Mouse (Mus musculus): ENCODE results near the gene H2-DMb2. TPM values are rescaled to one million over a fixed set of nuclear protein-coding genes. Genes with fewer than 3 reads are reported as not detected.
A peak's percentile ranks its signal among the peaks of the same experiment; 100 is the strongest.

Gene H2-DMb2
- polyA plus RNA-seq, 1 experiment from 2014 or later, result 15.3 TPM

- Histone ChIP-seq H3K4me2 (ENCODE audit: low read length) (no peak overlapping the region), H3K4me1 (replicated peaks; ENCODE audit: insufficient read depth, low read length) (peaks cover 24% of the 10 kb centered on the region), H3K27ac (no peak overlapping the region), H3K9ac (ENCODE audit: low read depth, low read length) (no peak overlapping the region), H3K36me3 (ENCODE audit: insufficient read depth, low read length) (no peaks in the 10 kb centered on the region), H3K27me3 (ENCODE audit: insufficient read depth, low read length) (no peaks in the 10 kb centered on the region), H3K9me3 (replicated peaks; ENCODE audit: low read length) (no peaks in the 10 kb centered on the region), H3K4me3 (replicated peaks; ENCODE audit: low read depth, low read length) (no peak overlapping the region)
- ATAC-seq (replicated peaks; ENCODE audit: low FRiP score, low read depth), result no peak
- no peak for DNase-seq (ENCODE audit: low spot score)
- WGBS, result 45% methylated on average over 19 of the region's 19 CpGs
- no peak for TF ChIP-seq CTCF (IDR thresholded peaks at IDR 0.05; ENCODE audit: low read depth)
Observed at GRCm38 (mm10) chr17:34130073-34130947, 12.8 kb upstream of the H2-DMb2 start.

GRCm38 (mm10) chr17:34131911-34132310, 11.2 kb upstream of the H2-DMb2 start:
- no peak overlapping the region for H3K27ac ChIP-seq
- H3K4me1 ChIP-seq (replicated peaks; ENCODE audit: insufficient read depth, low read length), result peaks cover 24% of the 10 kb centered on the region
- no peaks in the 10 kb centered on the region for H3K27me3 ChIP-seq (ENCODE audit: insufficient read depth, low read length)
- H3K4me2 ChIP-seq (ENCODE audit: low read length), result no peak overlapping the region
- DNase-seq (ENCODE audit: low spot score) (no peak), ATAC-seq (replicated peaks; ENCODE audit: low FRiP score, low read depth) (no peak)
- no peaks in the 10 kb centered on the region for H3K9me3 ChIP-seq (replicated peaks; ENCODE audit: low read length)
- H3K36me3 ChIP-seq (ENCODE audit: insufficient read depth, low read length), result no peaks in the 10 kb centered on the region
- TF ChIP-seq CTCF (IDR thresholded peaks at IDR 0.05; ENCODE audit: low read depth), result no peak
- no peak overlapping the region for H3K4me3 ChIP-seq (replicated peaks; ENCODE audit: low read depth, low read length)
- WGBS, result 79% methylated on average over 7 of the region's 7 CpGs
- no peak overlapping the region for H3K9ac ChIP-seq (ENCODE audit: low read depth, low read length)

- DNase-seq (ENCODE audit: low spot score), result no peak
- WGBS, result 71% methylated on average over 11 of the region's 11 CpGs
- H3K4me1 ChIP-seq (replicated peaks; ENCODE audit: insufficient read depth, low read length), result peaks cover 11% of the 10 kb centered on the region; the same call in 1 of the 2 replicates
Observed at GRCm38 (mm10) chr17:34133289-34133688, 9.8 kb upstream of the H2-DMb2 start.

GRCm38 (mm10) chr17:34134451-34134850, 8.7 kb upstream of the H2-DMb2 start:
- Histone ChIP-seq H3K36me3 (ENCODE audit: insufficient read depth, low read length) (no peaks in the 10 kb centered on the region), H3K4me1 (replicated peaks; ENCODE audit: insufficient read depth, low read length) (0 out of 2 replicates have a peak, but pooled peaks cover 5% of the 10 kb centered on the region), H3K27ac (no peak overlapping the region), H3K4me2 (ENCODE audit: low read length) (no peak overlapping the region), H3K4me3 (replicated peaks; ENCODE audit: low read depth, low read length) (no peak overlapping the region), H3K9ac (ENCODE audit: low read depth, low read length) (no peak overlapping the region), H3K27me3 (ENCODE audit: insufficient read depth, low read length) (no peaks in the 10 kb centered on the region), H3K9me3 (replicated peaks; ENCODE audit: low read length) (no peaks in the 10 kb centered on the region)
- ATAC-seq (replicated peaks; ENCODE audit: low FRiP score, low read depth) (no peak), DNase-seq (ENCODE audit: low spot score) (no peak)
- 76% methylated on average over 3 of the region's 3 CpGs for WGBS
- no peak for TF ChIP-seq CTCF (IDR thresholded peaks at IDR 0.05; ENCODE audit: low read depth)

More at GRCm38 (mm10) chr17:34133289-34133688, 9.8 kb upstream of the H2-DMb2 start:
- Histone ChIP-seq H3K4me2 (ENCODE audit: low read length) (no peak overlapping the region), H3K4me3 (replicated peaks; ENCODE audit: low read depth, low read length) (no peak overlapping the region), H3K36me3 (ENCODE audit: insufficient read depth, low read length) (no peaks in the 10 kb centered on the region), H3K27ac (no peak overlapping the region), H3K27me3 (ENCODE audit: insufficient read depth, low read length) (no peaks in the 10 kb centered on the region), H3K9ac (ENCODE audit: low read depth, low read length) (no peak overlapping the region), H3K9me3 (replicated peaks; ENCODE audit: low read length) (no peaks in the 10 kb centered on the region)
- ATAC-seq (replicated peaks; ENCODE audit: low FRiP score, low read depth), result no peak; the same call in 1 of the 2 replicates
- peak; percentile 63 for TF ChIP-seq CTCF (IDR thresholded peaks at IDR 0.05; ENCODE audit: low read depth)

GRCm38 (mm10) chr17:34135297-34136224, 7.5 kb upstream of the H2-DMb2 start:
- Histone ChIP-seq H3K27ac (no peak overlapping the region), H3K27me3 (ENCODE audit: insufficient read depth, low read length) (no peaks in the 10 kb centered on the region), H3K9ac (ENCODE audit: low read depth, low read length) (no peak overlapping the region; the same call in 1 of the 2 replicates), H3K4me1 (replicated peaks; ENCODE audit: insufficient read depth, low read length) (0 out of 2 replicates have a peak, but pooled peaks cover 7% of the 10 kb centered on the region), H3K4me2 (ENCODE audit: low read length) (peak overlapping the region; percentile 80), H3K36me3 (ENCODE audit: insufficient read depth, low read length) (no peaks in the 10 kb centered on the region), H3K9me3 (replicated peaks; ENCODE audit: low read length) (no peaks in the 10 kb centered on the region), H3K4me3 (replicated peaks; ENCODE audit: low read depth, low read length) (peak overlapping the region; percentile 38)
- ATAC-seq (replicated peaks; ENCODE audit: low FRiP score, low read depth), result peak; percentile 97
- peak; percentile 100 for TF ChIP-seq CTCF (IDR thresholded peaks at IDR 0.05; ENCODE audit: low read depth)
- WGBS, result 6% methylated on average over 31 of the region's 31 CpGs
- DNase-seq (ENCODE audit: low spot score), result peak; percentile 99

GRCm38 (mm10) chr17:34137601-34138000, 5.5 kb upstream of the H2-DMb2 start:
- no peak overlapping the region for H3K9ac ChIP-seq (ENCODE audit: low read depth, low read length)
- WGBS, result 67% methylated on average over 7 of the region's 7 CpGs

More at GRCm38 (mm10) chr17:34137601-34138000, 5.5 kb upstream of the H2-DMb2 start:
- Histone ChIP-seq H3K27me3 (ENCODE audit: insufficient read depth, low read length) (no peaks in the 10 kb centered on the region), H3K27ac (no peak overlapping the region), H3K36me3 (ENCODE audit: insufficient read depth, low read length) (no peaks in the 10 kb centered on the region), H3K4me2 (ENCODE audit: low read length) (no peak overlapping the region), H3K4me1 (replicated peaks; ENCODE audit: insufficient read depth, low read length) (0 out of 2 replicates have a peak, but pooled peaks cover 8% of the 10 kb centered on the region), H3K9me3 (replicated peaks; ENCODE audit: low read length) (no peaks in the 10 kb centered on the region), H3K4me3 (replicated peaks; ENCODE audit: low read depth, low read length) (no peak overlapping the region)
- DNase-seq (ENCODE audit: low spot score) (no peak), ATAC-seq (replicated peaks; ENCODE audit: low FRiP score, low read depth) (no peak)
- no peak for TF ChIP-seq CTCF (IDR thresholded peaks at IDR 0.05; ENCODE audit: low read depth)
